Mouse (Mus musculus) megakaryocyte, embryonic 14.5 days (primary cell): ENCODE data around the gene Miox. TPM values are rescaled to one million over a fixed set of nuclear protein-coding genes. Genes with fewer than 3 reads are reported as not detected.

Experiments
- H3K27me3 ChIP-seq: replicated peaks from 2 replicates; pipeline ENCODE3; 2012; ENCODE audit warnings: inconsistent platforms
- H3K36me3 ChIP-seq: replicated peaks from 2 replicates; pipeline ENCODE3; 2012; ENCODE audit warnings: low read length, inconsistent platforms, mixed read lengths
- H3K4me1 ChIP-seq: 2 replicates; pipeline ENCODE4 v1.6.1; 2012; ENCODE audit warnings: inconsistent platforms
- H3K4me3 ChIP-seq: replicated peaks from 2 replicates; pipeline ENCODE3; 2012; ENCODE audit warnings: moderate library complexity, mild to moderate bottlenecking, inconsistent platforms
- H3K9me3 ChIP-seq: 2 replicates; pipeline ENCODE4 v1.6.1; 2012; ENCODE audit warnings: inconsistent platforms
- FLI1 ChIP-seq: IDR thresholded peaks from 2 replicates; pipeline ENCODE4 v1.6.1; 2012; ENCODE audit warnings: low read length, inconsistent platforms, mixed read lengths
- GATA1 ChIP-seq: IDR thresholded peaks from 3 replicates; pipeline ENCODE4 v1.6.1; 2012; ENCODE audit warnings: mixed read lengths, low read length, inconsistent platforms, borderline replicate concordance
- polyA plus RNA-seq: library from polyadenylated mRNA; stranded (reverse); fragments of >175 nt; gene quantifications from 2 replicates; pipeline ENCODE4 v1.2.3, GENCODE M21; 2012; ENCODE audit warnings: low replicate concordance; ENCODE audit not compliant: insufficient read depth

Gene Miox
- not detected in 2 replicates for polyA plus RNA-seq

GRCm38 (mm10) chr15:89334271-89334670 is at the start of gene Miox:
TSS of gene Miox (plus strand) at chr15:89334398.
- Histone ChIP-seq H3K36me3 (no peaks in the 10 kb centered on the region), H3K4me3 (no peak within 1 kb of the TSS), H3K4me1 (no peaks in the 10 kb centered on the region), H3K27me3 (peaks cover 33% of the 10 kb centered on the region), H3K9me3 (no peaks in the 10 kb centered on the region)
- TF ChIP-seq GATA1 (no peak), FLI1 (no peak)

- H3K36me3 ChIP-seq: peaks cover 100% of the 10 kb centered on the region
- peaks cover 31% of the 10 kb centered on the region for H3K4me1 ChIP-seq
- TF ChIP-seq FLI1: no peak
- no peak for TF ChIP-seq GATA1
- no peaks in the 10 kb centered on the region for H3K27me3 ChIP-seq
- no peak overlapping the region for H3K4me3 ChIP-seq
- H3K9me3 ChIP-seq: no peaks in the 10 kb centered on the region
These were observed 49.2 kb upstream of the Miox start for GRCm38 (mm10) chr15:89285004-89285403.

- H3K4me3 ChIP-seq: peak overlapping the region; percentile 17
- TF ChIP-seq FLI1 (no peak), GATA1 (no peak)
- H3K27me3 ChIP-seq: no peaks in the 10 kb centered on the region
- H3K4me1 ChIP-seq: peaks cover 31% of the 10 kb centered on the region
- H3K36me3 ChIP-seq: peaks cover 99% of the 10 kb centered on the region
- H3K9me3 ChIP-seq: no peaks in the 10 kb centered on the region
These were observed 48.7 kb upstream of the Miox start for GRCm38 (mm10) chr15:89285478-89285877.

GRCm38 (mm10) chr15:89286114-89286513 is 48.1 kb upstream of the Miox start:
- Histone ChIP-seq H3K36me3 (peaks cover 99% of the 10 kb centered on the region), H3K4me1 (peaks cover 31% of the 10 kb centered on the region), H3K4me3 (no peak overlapping the region), H3K9me3 (no peaks in the 10 kb centered on the region), H3K27me3 (no peaks in the 10 kb centered on the region)
- TF ChIP-seq GATA1 (no peak), FLI1 (no peak)

- H3K4me1 ChIP-seq: peaks cover 31% of the 10 kb centered on the region
- H3K27me3 ChIP-seq: no peaks in the 10 kb centered on the region
- H3K36me3 ChIP-seq: peaks cover 99% of the 10 kb centered on the region
- no peak overlapping the region for H3K4me3 ChIP-seq
- no peaks in the 10 kb centered on the region for H3K9me3 ChIP-seq
- no peak for TF ChIP-seq GATA1
These were observed 47.6 kb upstream of the Miox start for GRCm38 (mm10) chr15:89286582-89286981.

- Histone ChIP-seq H3K4me3 (no peak overlapping the region), H3K27me3 (no peaks in the 10 kb centered on the region)
- no peak for TF ChIP-seq FLI1
These were observed 45.9 kb upstream of the Miox start for GRCm38 (mm10) chr15:89288227-89288767.

GRCm38 (mm10) chr15:89289455-89289854 is 44.7 kb upstream of the Miox start:
- TF ChIP-seq FLI1 (no peak), GATA1 (no peak)
- H3K36me3 ChIP-seq: peaks cover 99% of the 10 kb centered on the region

More at GRCm38 (mm10) chr15:89288227-89288767, 45.9 kb upstream of the Miox start:
- no peaks in the 10 kb centered on the region for H3K9me3 ChIP-seq
- H3K4me1 ChIP-seq: peaks cover 31% of the 10 kb centered on the region
- peaks cover 99% of the 10 kb centered on the region for H3K36me3 ChIP-seq

GRCm38 (mm10) chr15:89291521-89291920 is 42.7 kb upstream of the Miox start:
- Histone ChIP-seq H3K9me3 (no peaks in the 10 kb centered on the region), H3K36me3 (peaks cover 99% of the 10 kb centered on the region), H3K4me3 (no peak overlapping the region), H3K4me1 (peaks cover 17% of the 10 kb centered on the region), H3K27me3 (no peaks in the 10 kb centered on the region)
- TF ChIP-seq FLI1: no peak
- no peak for TF ChIP-seq GATA1

More at GRCm38 (mm10) chr15:89289455-89289854, 44.7 kb upstream of the Miox start:
- peaks cover 31% of the 10 kb centered on the region for H3K4me1 ChIP-seq
- H3K27me3 ChIP-seq: no peaks in the 10 kb centered on the region
- no peak overlapping the region for H3K4me3 ChIP-seq
- no peaks in the 10 kb centered on the region for H3K9me3 ChIP-seq

- H3K4me1 ChIP-seq: peaks cover 11% of the 10 kb centered on the region
- no peaks in the 10 kb centered on the region for H3K27me3 ChIP-seq
- no peaks in the 10 kb centered on the region for H3K9me3 ChIP-seq
- peaks cover 99% of the 10 kb centered on the region for H3K36me3 ChIP-seq
- no peak overlapping the region for H3K4me3 ChIP-seq
- no peak for TF ChIP-seq FLI1
- TF ChIP-seq GATA1: no peak
These were observed 41.4 kb upstream of the Miox start for GRCm38 (mm10) chr15:89292795-89293194.

GRCm38 (mm10) chr15:89293778-89294177 is 40.4 kb upstream of the Miox start:
- no peaks in the 10 kb centered on the region for H3K27me3 ChIP-seq
- H3K4me1 ChIP-seq: peaks cover under 1% of the 10 kb centered on the region; the same call in 1 of the 2 replicates
- H3K36me3 ChIP-seq: peaks cover 96% of the 10 kb centered on the region
- TF ChIP-seq FLI1: no peak
- TF ChIP-seq GATA1: no peak
- no peak overlapping the region for H3K4me3 ChIP-seq
- H3K9me3 ChIP-seq: no peaks in the 10 kb centered on the region

- TF ChIP-seq FLI1: no peak
- TF ChIP-seq GATA1: no peak
- H3K4me3 ChIP-seq: no peak overlapping the region
- peaks cover 96% of the 10 kb centered on the region for H3K36me3 ChIP-seq
- H3K4me1 ChIP-seq: peaks cover 3% of the 10 kb centered on the region; the same call in 1 of the 2 replicates
- H3K9me3 ChIP-seq: no peaks in the 10 kb centered on the region
- no peaks in the 10 kb centered on the region for H3K27me3 ChIP-seq
These were observed 38.5 kb upstream of the Miox start for GRCm38 (mm10) chr15:89295580-89296165.
